11 mouse cellular contexts compared by ENCODE assay signal in the genomic region with DNA sequence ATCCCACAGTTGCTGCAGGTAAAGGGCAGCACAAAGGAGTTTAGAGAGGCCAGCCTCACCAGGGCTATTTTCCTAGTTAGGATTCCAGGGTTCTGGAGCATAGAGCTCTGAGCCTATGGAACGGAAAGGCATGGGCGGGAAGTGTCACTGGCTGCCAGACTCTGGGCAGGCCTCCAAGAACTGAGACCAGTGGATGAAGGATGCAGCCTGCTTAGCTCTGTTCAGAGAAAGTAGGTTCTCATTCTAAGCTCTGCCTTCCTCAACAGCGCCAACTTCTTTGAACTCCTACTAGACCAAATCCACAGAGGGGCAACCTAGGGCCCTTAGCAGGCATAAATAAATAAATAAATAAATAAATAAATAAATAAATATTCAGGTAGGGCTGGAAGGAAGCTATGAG.
DNase-seq lines count a peak whose midpoint lies in the region; ATAC-seq lines count a peak whose summit lies in the region.
"Had no signal": no experiment of that assay in that cellular context is flagged by ENCODE, and none has a peak within 500 bp of the region (broad histone marks: within the 10 kb centered on the region; RNA-seq: fewer than 3 reads in every experiment).

No protein-coding gene starts in this region.

- DNase-seq in adrenal gland, postnatal 10 days: peak; percentile 53
- DNase-seq in adrenal gland, adult 8-10 months: no peak
- peak; percentile 28 for DNase-seq in kidney, adult 18-20 months
- DNase-seq in lung, postnatal 25 days (ENCODE audit: low spot score): peak; percentile 16
- no peak for DNase-seq in urinary bladder, postnatal 14 days (ENCODE audit: low spot score)
- DNase-seq in embryo, embryonic 10 days (ENCODE audit: low spot score): no peak
- DNase-seq: liver; thymus, adult 18-20 months had no signal

- no peak overlapping the region for H3K9ac ChIP-seq in kidney, embryonic 15.5 days

- no peaks in the 10 kb centered on the region for H3K27me3 ChIP-seq in kidney, embryonic 15.5 days

- no peaks in the 10 kb centered on the region for H3K9me3 ChIP-seq in kidney, embryonic 15.5 days (replicated peaks)

- ATAC-seq in kidney, embryonic 15.5 days (replicated peaks; ENCODE audit: low FRiP score): no peak
- peak; percentile 99 for ATAC-seq in frontal cortex, adult (ENCODE audit: low TSS enrichment)

- no peak overlapping the region for H3K27ac ChIP-seq in kidney, embryonic 15.5 days

- H3K36me3 ChIP-seq in kidney, embryonic 15.5 days: no peaks in the 10 kb centered on the region

- WGBS in kidney, embryonic 15.5 days: 79% methylated on average over 3 of the region's 3 CpGs

- H3K4me2 ChIP-seq in kidney, embryonic 15.5 days: no peak overlapping the region

- H3K4me3 ChIP-seq in kidney, embryonic 15.5 days (replicated peaks): no peak overlapping the region
- H3K4me3 ChIP-seq: myocyte had no signal

- no peaks in the 10 kb centered on the region for H3K4me1 ChIP-seq in kidney, embryonic 15.5 days

Comparison
In these comparisons a context has a peak if more than half of its experiments do, and no peak if none do; other contexts are left out.
1. DNase-seq: peak in adrenal gland, postnatal 10 days (single experiment), kidney, adult 18-20 months (single experiment) and lung, postnatal 25 days (single experiment); none in adrenal gland, adult 8-10 months (single experiment), urinary bladder, postnatal 14 days (single experiment) and embryo, embryonic 10 days (single experiment).